Mouse (Mus musculus): Measurements from ENCODE around the gene Spns2.

Spns2 gene

DNA sequence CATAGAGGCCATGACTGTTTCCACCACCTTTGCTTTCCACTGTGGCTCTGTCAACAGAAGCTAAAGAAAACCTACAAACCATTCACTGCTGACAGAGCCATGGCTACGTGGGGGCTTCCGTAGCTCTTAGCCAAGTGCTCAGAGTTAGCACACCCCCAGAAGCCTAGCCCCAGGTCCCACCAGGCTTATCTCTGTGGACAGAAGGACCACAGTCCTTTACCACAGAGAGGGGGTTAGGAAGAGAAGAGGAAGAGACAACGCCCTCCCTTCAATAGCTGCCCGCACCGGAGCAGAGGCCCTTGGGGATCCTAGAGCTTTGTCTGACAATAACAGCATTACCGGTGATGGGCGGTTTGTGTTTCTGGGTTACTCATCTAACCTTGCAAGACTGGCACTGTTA lies 14.3 kb downstream of the Spns2 start:
- no peak for DNase-seq (ENCODE audit: extremely low read depth, insufficient read length, low spot score)

DNA sequence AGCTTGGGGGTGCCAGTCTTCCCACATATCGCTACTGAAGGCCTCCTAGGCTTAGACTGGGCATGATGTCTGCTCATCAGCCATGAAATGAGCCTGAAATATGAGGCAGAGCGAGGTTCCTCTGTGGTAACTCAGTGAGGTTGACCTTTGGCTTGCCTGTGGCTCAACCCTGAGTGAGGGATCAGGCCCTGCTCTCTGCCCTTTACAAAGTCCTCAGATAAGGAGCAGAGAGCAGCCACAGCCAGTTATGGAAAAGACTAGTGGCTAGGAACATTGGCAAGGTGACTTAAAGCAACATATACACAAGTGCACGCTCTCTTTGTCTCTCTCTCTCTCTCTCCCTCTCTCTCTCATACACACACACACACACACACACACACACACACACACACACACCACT lies 14.8 kb downstream of the Spns2 start:
- no peak for DNase-seq (ENCODE audit: extremely low read depth, insufficient read length, low spot score)

DNA sequence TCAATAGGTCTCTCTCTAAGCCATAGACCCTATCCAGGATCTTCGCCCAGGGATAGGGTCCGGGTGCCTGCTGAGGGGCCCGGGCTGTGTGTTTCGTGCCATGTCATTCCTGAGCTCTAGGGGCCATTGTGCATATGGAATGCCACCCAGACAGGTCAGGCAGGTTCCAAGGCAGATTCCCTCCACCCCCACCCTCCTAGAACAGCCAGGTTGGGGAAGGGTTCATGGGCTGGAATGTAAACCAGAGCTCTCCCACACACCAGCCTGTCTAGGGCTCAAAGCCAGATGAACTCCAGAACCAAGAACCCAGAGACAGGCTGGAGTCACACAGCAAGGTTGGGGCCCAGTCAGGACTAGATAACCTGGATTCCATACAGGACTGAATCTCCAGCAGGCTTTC lies 16.2 kb downstream of the Spns2 start:
- no peak for DNase-seq (ENCODE audit: extremely low read depth, insufficient read length, low spot score)

- no peak for DNase-seq (ENCODE audit: extremely low read depth, insufficient read length, low spot score)
These were observed 18.3 kb downstream of the Spns2 start for GRCm38 (mm10) chr11:72471381-72471780.

DNA sequence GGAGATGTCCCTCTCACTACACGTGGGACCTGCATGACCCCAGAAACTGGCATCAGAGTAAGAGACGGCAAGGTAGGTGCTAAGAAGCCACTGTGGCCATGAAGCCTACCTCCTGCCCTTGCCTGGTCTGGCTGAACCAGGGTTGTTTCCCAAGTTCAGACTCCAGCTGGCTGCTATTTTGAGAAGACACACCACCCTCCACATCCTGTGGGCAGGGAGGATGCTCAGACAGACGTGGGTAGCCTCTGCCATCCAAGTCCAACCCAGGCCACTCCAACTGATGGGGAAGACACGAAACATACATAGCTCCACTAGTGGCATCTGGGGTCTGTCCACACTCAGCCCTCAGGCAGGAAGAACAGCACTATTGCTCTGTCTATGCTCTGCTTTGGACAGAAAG lies 19.7 kb downstream of the Spns2 start:
- no peak for DNase-seq (ENCODE audit: extremely low read depth, insufficient read length, low spot score)

DNA sequence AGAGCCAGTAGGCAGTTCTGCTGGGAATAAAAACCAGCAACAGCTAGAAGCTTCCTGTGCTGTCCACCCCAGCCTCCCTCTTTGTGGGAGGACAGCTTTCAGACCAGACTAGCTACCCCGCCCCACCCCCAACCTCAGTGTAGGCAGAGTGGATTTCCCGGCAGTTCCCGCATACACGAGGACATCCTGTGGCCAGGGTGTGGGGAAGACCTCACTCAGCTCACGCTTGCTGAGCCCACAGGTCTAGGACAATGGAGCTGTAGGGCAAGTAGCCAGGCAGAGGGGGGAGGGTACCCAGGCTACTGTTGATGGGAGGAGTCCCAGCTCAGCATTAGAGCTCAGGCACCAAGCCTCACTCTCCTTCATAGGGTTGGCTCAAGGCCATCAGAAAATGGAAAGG lies 20.5 kb downstream of the Spns2 start:
- peak; percentile 45 for DNase-seq (ENCODE audit: extremely low read depth, insufficient read length, low spot score)

DNA sequence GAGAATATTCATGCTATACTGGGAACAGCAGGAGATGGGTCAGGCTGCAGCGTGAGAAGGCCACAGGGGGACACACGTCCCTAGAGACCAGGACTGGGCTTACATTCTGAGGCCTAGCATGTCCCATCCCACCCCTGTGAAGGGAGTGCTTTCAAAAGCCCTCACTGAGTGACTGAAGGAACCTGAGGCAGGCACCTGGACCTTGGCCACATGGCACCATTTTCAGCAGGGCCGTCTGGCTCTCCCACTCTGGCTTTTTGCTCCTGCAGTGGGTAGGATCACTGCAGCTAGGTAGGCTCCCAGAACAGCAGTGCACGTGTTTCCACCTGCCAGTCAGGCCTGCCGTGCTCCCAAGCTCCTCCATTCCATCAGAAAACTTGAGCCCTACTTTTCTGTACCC lies 21.2 kb downstream of the Spns2 start:
- DNase-seq (ENCODE audit: extremely low read depth, insufficient read length, low spot score): no peak

DNA sequence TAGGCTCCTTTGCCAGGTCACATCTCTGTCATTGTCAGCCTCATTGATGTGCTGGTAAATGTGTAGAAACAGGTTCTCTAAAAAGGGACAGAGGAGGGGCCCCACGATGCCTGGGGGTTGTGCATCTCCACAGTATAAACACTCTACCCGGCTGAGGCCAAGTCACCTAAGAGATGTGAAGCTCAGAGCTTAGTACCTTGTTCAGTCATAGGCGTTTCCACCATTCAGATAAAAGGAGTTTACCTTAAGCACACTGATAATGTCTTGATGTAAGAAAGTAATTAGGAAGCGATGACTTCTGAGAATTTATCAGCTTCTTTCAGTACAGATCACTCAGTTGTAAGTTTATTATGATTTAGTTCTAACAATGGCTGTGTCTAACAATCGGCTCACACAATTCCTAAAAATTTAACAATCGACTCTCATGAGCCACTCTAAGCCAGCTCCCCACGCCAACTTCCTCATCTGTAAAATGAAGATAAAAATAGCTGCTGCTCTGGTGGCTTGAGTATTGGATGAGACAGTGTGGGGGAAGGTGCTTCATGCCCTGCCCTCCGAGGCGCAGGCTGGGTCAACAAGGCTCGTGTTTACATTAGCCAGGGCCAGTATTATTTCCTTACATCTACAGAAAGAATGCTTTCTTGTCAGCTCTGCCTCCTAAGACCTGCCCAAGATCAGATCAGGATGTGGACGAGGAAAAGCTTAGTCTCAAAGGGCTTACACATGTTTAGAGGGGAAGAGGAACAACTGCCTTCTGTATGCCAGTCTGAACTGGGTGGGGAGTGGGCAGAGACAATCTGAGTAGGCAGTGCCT lies 22.8 kb downstream of the Spns2 start:
- no peak for DNase-seq (ENCODE audit: extremely low read depth, insufficient read length, low spot score)

GRCm38 (mm10) chr11:72465978-72466693 lies 23.6 kb downstream of the Spns2 start:
- no peak for DNase-seq (ENCODE audit: extremely low read depth, insufficient read length, low spot score)

DNA sequence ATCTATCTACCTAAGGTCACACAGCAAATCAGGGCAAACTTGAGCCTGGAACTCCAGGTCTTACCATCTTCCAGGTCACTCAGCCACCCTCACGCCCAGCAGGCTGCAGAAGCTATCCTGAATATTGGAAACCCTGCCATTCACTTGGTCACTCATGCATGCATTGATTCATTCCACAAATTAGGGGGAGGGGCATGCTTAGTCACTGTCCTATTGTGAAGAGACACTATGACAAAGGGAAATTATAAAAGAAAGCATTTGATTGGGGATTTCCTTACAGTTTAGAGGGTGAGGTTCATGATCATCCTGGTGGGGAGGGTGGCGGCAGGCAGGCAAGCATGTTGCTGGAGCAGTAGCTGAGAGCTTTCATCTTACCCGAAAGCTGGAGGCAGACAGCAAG lies 24.9 kb downstream of the Spns2 start:
- DNase-seq (ENCODE audit: extremely low read depth, insufficient read length, low spot score): no peak

DNA sequence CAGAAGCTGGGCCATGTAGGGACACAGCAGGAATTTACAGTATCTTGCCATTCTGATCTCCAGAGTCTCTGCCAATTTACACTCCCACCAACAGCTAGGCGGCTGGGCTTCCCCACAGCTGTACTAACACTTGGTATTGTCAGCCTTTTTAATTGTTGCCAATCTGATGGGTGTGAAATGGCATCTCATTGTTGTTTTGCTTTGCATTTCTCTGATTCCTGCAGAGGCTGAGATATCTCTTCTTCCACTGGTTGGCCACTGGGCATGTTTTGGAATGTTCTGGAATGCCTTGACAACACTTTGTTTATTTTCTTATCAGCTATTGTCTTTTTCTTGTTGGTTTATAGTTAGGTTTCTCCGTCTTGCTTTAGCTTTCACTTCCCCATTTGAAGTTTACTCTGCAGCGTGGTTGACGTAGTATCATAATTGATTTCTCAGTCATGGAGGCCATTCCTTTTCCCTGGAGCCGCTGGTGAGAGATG lies 28.2 kb downstream of the Spns2 start:
- no peak for DNase-seq (ENCODE audit: extremely low read depth, insufficient read length, low spot score)

- DNase-seq (ENCODE audit: extremely low read depth, insufficient read length, low spot score): no peak
These were observed 31.2 kb downstream of the Spns2 start for GRCm38 (mm10) chr11:72458502-72458901.

- DNase-seq (ENCODE audit: extremely low read depth, insufficient read length, low spot score): no peak
These were observed 31.7 kb downstream of the Spns2 start for GRCm38 (mm10) chr11:72457995-72458496.

DNA sequence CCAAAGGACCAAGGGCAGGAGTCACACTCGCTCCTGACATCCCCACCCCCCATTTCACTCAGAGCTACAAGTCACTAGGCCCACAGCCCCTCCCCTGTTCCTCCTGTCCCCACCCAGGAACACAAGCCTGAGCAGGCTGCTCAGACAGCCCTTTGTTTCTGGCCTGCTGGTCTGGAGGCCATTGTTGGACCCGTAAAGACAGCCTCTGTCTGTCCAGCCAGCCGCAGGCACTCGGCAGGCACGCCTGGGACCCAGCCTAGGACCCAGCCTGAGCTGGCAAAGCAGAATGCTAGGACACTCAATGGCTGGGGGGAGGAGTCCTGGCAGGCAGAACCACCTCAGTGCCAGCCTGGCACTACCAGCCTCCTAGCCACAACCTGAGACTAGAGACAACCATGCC lies 34.0 kb downstream of the Spns2 start:
- DNase-seq (ENCODE audit: extremely low read depth, insufficient read length, low spot score): no peak

DNA sequence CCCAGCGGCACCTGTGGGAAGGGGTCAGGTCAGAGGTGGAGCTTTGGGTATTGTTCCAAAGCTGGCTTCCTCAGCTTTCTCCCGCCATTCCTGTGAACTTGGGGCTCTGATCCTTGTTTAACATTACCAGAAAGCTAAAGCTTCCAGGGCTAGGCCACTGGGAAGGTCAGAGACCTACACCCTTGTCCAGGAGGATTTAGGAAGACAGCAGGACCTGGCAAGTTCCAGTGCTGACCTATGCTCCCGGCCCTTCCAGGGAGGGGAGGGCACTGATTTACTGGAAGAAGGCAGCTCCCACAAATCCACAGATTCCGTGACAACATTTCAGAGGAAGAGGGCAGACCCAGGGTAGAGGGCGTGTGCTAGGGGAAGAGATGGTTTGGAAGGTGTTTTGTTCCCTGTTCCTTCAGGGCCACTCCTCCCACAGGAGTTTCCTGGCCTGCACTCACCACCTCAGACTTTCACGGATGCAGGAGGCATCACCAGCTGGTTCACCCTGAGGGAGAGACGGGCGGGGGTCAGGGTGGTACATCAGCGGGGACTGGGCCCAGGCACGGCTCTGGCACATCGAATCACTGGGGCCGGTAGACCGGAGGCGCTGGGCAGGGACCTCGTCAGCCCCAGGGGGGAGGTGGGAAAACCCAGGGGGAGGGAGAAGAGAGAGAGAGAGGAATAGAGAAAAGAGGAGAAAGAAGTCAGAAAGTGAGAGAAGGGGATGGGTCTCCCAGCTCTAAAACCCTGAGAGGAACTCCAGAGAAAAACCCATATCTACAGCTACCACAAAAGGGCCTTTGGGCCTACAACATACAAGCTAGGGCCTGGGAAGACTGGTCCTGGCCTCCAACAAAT lies 36.4 kb downstream of the Spns2 start:
- no peak for DNase-seq (ENCODE audit: extremely low read depth, insufficient read length, low spot score)

DNA sequence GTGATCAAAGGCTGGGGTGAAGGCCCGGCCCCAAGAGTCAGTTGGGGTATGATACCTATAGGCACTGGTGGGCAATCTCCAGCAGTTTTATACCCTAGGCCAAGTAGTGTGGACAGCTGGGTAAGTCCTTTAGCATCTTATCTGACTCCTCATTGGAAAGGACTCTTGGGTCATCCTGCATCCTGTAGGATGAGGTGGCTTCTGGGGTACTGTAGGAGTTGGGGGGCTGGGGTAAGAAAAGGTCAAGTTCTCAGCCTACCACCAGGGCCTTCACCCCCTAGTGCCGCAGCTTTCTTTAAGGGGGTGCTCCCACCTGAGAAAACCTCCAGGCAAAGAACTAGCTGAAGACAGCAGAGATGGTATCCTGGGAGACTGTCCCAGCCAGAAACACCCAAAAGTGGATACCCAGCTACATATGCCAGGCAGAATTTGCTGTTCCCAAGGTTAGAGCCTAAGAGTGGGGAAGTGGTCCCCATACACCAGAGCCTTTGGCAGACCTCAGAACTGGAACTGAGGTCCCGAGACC lies 37.5 kb downstream of the Spns2 start:
- no peak for DNase-seq (ENCODE audit: extremely low read depth, insufficient read length, low spot score)

DNA sequence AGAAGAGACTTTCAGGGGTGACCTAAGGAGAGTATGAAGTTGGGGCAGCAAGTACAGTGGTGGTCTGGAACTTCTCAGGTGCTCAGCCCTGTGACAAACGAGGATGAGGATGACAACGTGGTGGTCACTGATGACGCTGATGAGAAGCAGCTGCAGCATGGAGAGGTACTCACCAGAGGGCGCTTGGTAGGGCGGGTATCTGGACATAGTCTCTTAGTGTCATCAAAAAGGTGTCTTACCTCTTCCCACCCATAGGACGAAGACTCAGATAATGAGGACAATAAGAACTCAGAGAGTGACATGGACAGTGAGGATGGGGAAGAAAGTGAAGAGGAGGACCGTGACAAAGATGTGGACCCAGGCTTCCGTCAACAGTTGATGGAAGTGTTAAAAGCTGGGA lies 42.2 kb downstream of the Spns2 start:
- DNase-seq (ENCODE audit: extremely low read depth, insufficient read length, low spot score): no peak

- no peak for DNase-seq (ENCODE audit: extremely low read depth, insufficient read length, low spot score)
These were observed 43.2 kb downstream of the Spns2 start for GRCm38 (mm10) chr11:72446311-72447105.

DNA sequence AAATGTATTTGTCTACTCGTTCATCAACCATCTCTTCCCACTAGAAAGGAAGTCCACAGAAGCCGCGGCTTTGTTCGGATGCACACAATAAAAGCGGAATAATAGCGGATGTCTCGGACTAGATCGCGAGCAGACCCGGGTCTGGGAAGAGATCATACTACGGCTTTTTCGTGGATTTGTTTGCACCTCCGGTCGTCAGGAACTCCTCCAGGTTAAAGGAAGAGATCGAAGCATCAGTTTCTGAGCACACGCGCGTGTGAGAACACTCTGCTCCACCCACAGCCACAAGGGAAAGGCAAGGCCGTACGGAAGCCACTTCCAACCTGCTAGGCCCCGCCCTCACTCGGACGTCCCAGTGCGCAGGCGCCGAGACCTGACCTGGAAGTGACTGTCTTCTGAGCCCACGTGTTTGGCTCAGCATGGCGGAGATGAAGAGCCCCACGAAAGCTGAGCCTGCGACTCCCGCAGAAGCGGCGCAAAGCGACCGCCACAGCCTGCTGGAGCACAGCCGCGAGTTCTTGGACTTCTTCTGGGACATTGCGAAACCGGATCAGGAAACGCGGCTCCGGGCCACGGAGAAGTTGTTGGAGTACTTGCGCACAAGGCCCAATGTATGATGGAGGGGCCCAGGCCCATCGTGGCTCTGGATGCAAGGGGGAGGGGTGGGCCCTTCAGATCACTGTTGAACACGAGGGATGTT lies 48.6 kb downstream of the Spns2 start, which contains the start of gene Mybbp1a:
Mybbp1a (plus strand) TSS at position 391 of the 700 bp plus-strand sequence.
- peak; percentile 97 for DNase-seq (ENCODE audit: extremely low read depth, insufficient read length, low spot score)

All from 3134 (cell line).